Mouse (Mus musculus): ENCODE results near the gene Zwint.

DNA sequence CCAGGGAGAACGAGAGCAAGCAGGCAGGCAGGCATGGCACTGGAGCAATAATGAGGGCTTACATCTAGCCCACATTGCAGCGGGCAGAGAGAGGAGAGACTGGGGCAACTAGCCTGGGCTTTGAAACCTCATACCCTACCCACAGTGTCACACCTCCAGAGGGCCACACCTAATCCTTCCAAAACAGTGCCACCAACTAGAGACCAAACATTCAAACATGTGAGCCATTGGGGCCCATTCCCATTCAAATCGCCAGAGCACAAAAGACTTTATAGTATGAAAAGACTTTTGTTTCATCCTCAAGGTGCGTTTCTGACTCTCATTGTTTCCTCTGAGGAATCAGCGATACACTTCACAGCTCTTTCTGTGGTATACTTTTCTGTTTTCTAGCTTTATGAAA, 4.6 kb downstream of the Zwint start:
- TF ChIP-seq POLR2A (IDR thresholded peaks at IDR 0.05; ENCODE audit: low read depth, low read length), result no peak
- TF ChIP-seq CTCF (IDR thresholded peaks at IDR 0.05; ENCODE audit: extremely low read depth, insufficient read length, insufficient replicate concordance, low read depth, low read length), result no peak

All from small intestine, adult 2 months (tissue).